Mouse (Mus musculus): ENCODE data around the gene Acta2. TPM values are rescaled to one million over a fixed set of nuclear protein-coding genes. Genes with fewer than 3 reads are reported as not detected.
"Not testable (repeated sequence)": the region's sequence is repeated elsewhere in the genome, so short reads cannot be mapped to it uniquely, and the experiment has no call there.

Acta2 gene
- polyA plus RNA-seq, 1 experiment from 2014 or later, result 11.9 TPM

GRCm38 (mm10) chr19:34206760-34207440, 48.5 kb downstream of the Acta2 start:
- no peaks in the 10 kb centered on the region for H3K9me3 ChIP-seq (replicated peaks; ENCODE audit: control insufficient read depth, low read length, poor library complexity, severe bottlenecking)
- WGBS, result 91% methylated on average over 8 of the region's 8 CpGs
- no peak overlapping the region for H3K4me3 ChIP-seq (ENCODE audit: low read depth, low read length)
- no peak overlapping the region for H3K9ac ChIP-seq (ENCODE audit: low read depth, low read length)
- H3K4me1 ChIP-seq (ENCODE audit: control insufficient read depth, insufficient read depth, low read length), result no peaks in the 10 kb centered on the region
- H3K27me3 ChIP-seq (ENCODE audit: control insufficient read depth, insufficient read depth, low read depth, low read length), result no peaks in the 10 kb centered on the region
- no peak overlapping the region for H3K27ac ChIP-seq (ENCODE audit: low read length)
- H3K36me3 ChIP-seq (ENCODE audit: control insufficient read depth, insufficient read depth, low read length), result no peaks in the 10 kb centered on the region
- no peak overlapping the region for H3K4me2 ChIP-seq (ENCODE audit: low read length)
- ATAC-seq, result no peak

GRCm38 (mm10) chr19:34206128-34206527, 49.3 kb downstream of the Acta2 start:
- H3K27ac ChIP-seq (ENCODE audit: low read length); H3K27me3 ChIP-seq (ENCODE audit: control insufficient read depth, insufficient read depth, low read depth, low read length); H3K9me3 ChIP-seq (replicated peaks; ENCODE audit: control insufficient read depth, low read length, poor library complexity, severe bottlenecking); H3K9ac ChIP-seq (ENCODE audit: low read depth, low read length); H3K4me2 ChIP-seq (ENCODE audit: low read length); H3K4me3 ChIP-seq (ENCODE audit: low read depth, low read length); H3K36me3 ChIP-seq (ENCODE audit: control insufficient read depth, insufficient read depth, low read length); ATAC-seq; H3K4me1 ChIP-seq (ENCODE audit: control insufficient read depth, insufficient read depth, low read length): not testable (repeated sequence)
- WGBS, result 88% methylated on average over 3 of the region's 4 CpGs

GRCm38 (mm10) chr19:34202668-34203067, 52.7 kb downstream of the Acta2 start:
- ATAC-seq, result no peak
- Histone ChIP-seq H3K36me3 (ENCODE audit: control insufficient read depth, insufficient read depth, low read length) (no peaks in the 10 kb centered on the region), H3K9me3 (replicated peaks; ENCODE audit: control insufficient read depth, low read length, poor library complexity, severe bottlenecking) (no peaks in the 10 kb centered on the region), H3K9ac (ENCODE audit: low read depth, low read length) (no peak overlapping the region), H3K4me3 (ENCODE audit: low read depth, low read length) (no peak overlapping the region), H3K4me2 (ENCODE audit: low read length) (no peak overlapping the region), H3K27me3 (ENCODE audit: control insufficient read depth, insufficient read depth, low read depth, low read length) (no peaks in the 10 kb centered on the region), H3K4me1 (ENCODE audit: control insufficient read depth, insufficient read depth, low read length) (no peaks in the 10 kb centered on the region), H3K27ac (ENCODE audit: low read length) (no peak overlapping the region)
- WGBS, result 88% methylated on average over 2 of the region's 2 CpGs

GRCm38 (mm10) chr19:34199488-34199887, 55.9 kb downstream of the Acta2 start:
- Histone ChIP-seq H3K27ac (ENCODE audit: low read length) (no peak overlapping the region), H3K9ac (ENCODE audit: low read depth, low read length) (no peak overlapping the region), H3K27me3 (ENCODE audit: control insufficient read depth, insufficient read depth, low read depth, low read length) (no peaks in the 10 kb centered on the region), H3K4me3 (ENCODE audit: low read depth, low read length) (no peak overlapping the region), H3K4me1 (ENCODE audit: control insufficient read depth, insufficient read depth, low read length) (no peaks in the 10 kb centered on the region), H3K36me3 (ENCODE audit: control insufficient read depth, insufficient read depth, low read length) (no peaks in the 10 kb centered on the region), H3K9me3 (replicated peaks; ENCODE audit: control insufficient read depth, low read length, poor library complexity, severe bottlenecking) (no peaks in the 10 kb centered on the region), H3K4me2 (ENCODE audit: low read length) (no peak overlapping the region)
- WGBS, result 80% methylated on average over 2 of the region's 2 CpGs
- ATAC-seq, result no peak

GRCm38 (mm10) chr19:34198901-34199300, 56.5 kb downstream of the Acta2 start:
- no peak for ATAC-seq
- Histone ChIP-seq H3K9me3 (replicated peaks; ENCODE audit: control insufficient read depth, low read length, poor library complexity, severe bottlenecking) (no peaks in the 10 kb centered on the region), H3K9ac (ENCODE audit: low read depth, low read length) (no peak overlapping the region), H3K4me2 (ENCODE audit: low read length) (no peak overlapping the region), H3K27ac (ENCODE audit: low read length) (no peak overlapping the region), H3K4me3 (ENCODE audit: low read depth, low read length) (no peak overlapping the region), H3K4me1 (ENCODE audit: control insufficient read depth, insufficient read depth, low read length) (peaks cover 2% of the 10 kb centered on the region; the same call in 1 of the 2 replicates), H3K36me3 (ENCODE audit: control insufficient read depth, insufficient read depth, low read length) (no peaks in the 10 kb centered on the region), H3K27me3 (ENCODE audit: control insufficient read depth, insufficient read depth, low read depth, low read length) (no peaks in the 10 kb centered on the region)
- 87% methylated on average over 4 of the region's 4 CpGs for WGBS

- Histone ChIP-seq H3K9me3 (replicated peaks; ENCODE audit: control insufficient read depth, low read length, poor library complexity, severe bottlenecking) (no peaks in the 10 kb centered on the region), H3K4me2 (ENCODE audit: low read length) (no peak overlapping the region), H3K4me3 (ENCODE audit: low read depth, low read length) (no peak overlapping the region), H3K4me1 (ENCODE audit: control insufficient read depth, insufficient read depth, low read length) (peaks cover 6% of the 10 kb centered on the region; the same call in 1 of the 2 replicates), H3K9ac (ENCODE audit: low read depth, low read length) (no peak overlapping the region), H3K36me3 (ENCODE audit: control insufficient read depth, insufficient read depth, low read length) (no peaks in the 10 kb centered on the region), H3K27me3 (ENCODE audit: control insufficient read depth, insufficient read depth, low read depth, low read length) (no peaks in the 10 kb centered on the region), H3K27ac (ENCODE audit: low read length) (no peak overlapping the region)
- ATAC-seq, result no peak
- 100% methylated on average over 1 of the region's 1 CpGs for WGBS
Observed at GRCm38 (mm10) chr19:34198066-34198465, 57.3 kb downstream of the Acta2 start.

- Histone ChIP-seq H3K4me1 (ENCODE audit: control insufficient read depth, insufficient read depth, low read length) (peaks cover 6% of the 10 kb centered on the region; the same call in 1 of the 2 replicates), H3K4me2 (ENCODE audit: low read length) (no peak overlapping the region), H3K9me3 (replicated peaks; ENCODE audit: control insufficient read depth, low read length, poor library complexity, severe bottlenecking) (no peaks in the 10 kb centered on the region), H3K27ac (ENCODE audit: low read length) (no peak overlapping the region), H3K36me3 (ENCODE audit: control insufficient read depth, insufficient read depth, low read length) (no peaks in the 10 kb centered on the region), H3K4me3 (ENCODE audit: low read depth, low read length) (no peak overlapping the region), H3K27me3 (ENCODE audit: control insufficient read depth, insufficient read depth, low read depth, low read length) (no peaks in the 10 kb centered on the region), H3K9ac (ENCODE audit: low read depth, low read length) (no peak overlapping the region)
- no peak for ATAC-seq
- WGBS, result 84% methylated on average over 2 of the region's 2 CpGs
Observed at GRCm38 (mm10) chr19:34195031-34195430, 60.4 kb downstream of the Acta2 start.

- Histone ChIP-seq H3K4me3 (ENCODE audit: low read depth, low read length) (peak overlapping the region; percentile 7), H3K9me3 (replicated peaks; ENCODE audit: control insufficient read depth, low read length, poor library complexity, severe bottlenecking) (no peaks in the 10 kb centered on the region), H3K27me3 (ENCODE audit: control insufficient read depth, insufficient read depth, low read depth, low read length) (no peaks in the 10 kb centered on the region), H3K36me3 (ENCODE audit: control insufficient read depth, insufficient read depth, low read length) (no peaks in the 10 kb centered on the region), H3K27ac (ENCODE audit: low read length) (no peak overlapping the region), H3K4me2 (ENCODE audit: low read length) (peak overlapping the region; percentile 64), H3K9ac (ENCODE audit: low read depth, low read length) (no peak overlapping the region), H3K4me1 (ENCODE audit: control insufficient read depth, insufficient read depth, low read length) (peaks cover 6% of the 10 kb centered on the region; the same call in 1 of the 2 replicates)
- no peak for ATAC-seq
- 84% methylated on average over 6 of the region's 6 CpGs for whole genome bisulfite sequencing
Observed at GRCm38 (mm10) chr19:34194132-34194745, 61.2 kb downstream of the Acta2 start.

GRCm38 (mm10) chr19:34193683-34194082, 61.7 kb downstream of the Acta2 start:
- H3K27me3 ChIP-seq (ENCODE audit: control insufficient read depth, insufficient read depth, low read depth, low read length), result no peaks in the 10 kb centered on the region
- no peak overlapping the region for H3K27ac ChIP-seq (ENCODE audit: low read length)
- peak overlapping the region; percentile 64 for H3K4me2 ChIP-seq (ENCODE audit: low read length)
- H3K4me1 ChIP-seq (ENCODE audit: control insufficient read depth, insufficient read depth, low read length), result peaks cover 6% of the 10 kb centered on the region; the same call in 1 of the 2 replicates
- WGBS, result 49% methylated on average over 9 of the region's 9 CpGs
- no peaks in the 10 kb centered on the region for H3K36me3 ChIP-seq (ENCODE audit: control insufficient read depth, insufficient read depth, low read length)
- peak overlapping the region; percentile 68 for H3K4me3 ChIP-seq (ENCODE audit: low read depth, low read length)
- H3K9ac ChIP-seq (ENCODE audit: low read depth, low read length), result no peak overlapping the region
- H3K9me3 ChIP-seq (replicated peaks; ENCODE audit: control insufficient read depth, low read length, poor library complexity, severe bottlenecking), result no peaks in the 10 kb centered on the region
- no peak for ATAC-seq

All from midbrain, embryonic 16.5 days (tissue).